Mouse (Mus musculus) myocyte (in vitro differentiated cells): Measurements from ENCODE around the gene Capn8. TPM values are rescaled to one million over a fixed set of nuclear protein-coding genes. Genes with fewer than 3 reads are reported as not detected.

Source experiments
- H3K27me3 ChIP-seq: one replicate; pipeline ENCODE4 v1.6.1; 2011; ENCODE audit not compliant: control insufficient read depth, insufficient read depth, insufficient read length
- H3K36me3 ChIP-seq: one replicate; pipeline ENCODE4 v1.6.1; 2011; ENCODE audit not compliant: control insufficient read depth, insufficient read depth
- H3K4me2 ChIP-seq: one replicate; pipeline ENCODE4 v1.6.1; 2011; ENCODE audit warnings: low read depth, control low read depth
- H3K4me3 ChIP-seq: one replicate; pipeline ENCODE4 v1.5.1; 2011; ENCODE audit warnings: mild to moderate bottlenecking, control low read depth, moderate library complexity
- H3K79me2 ChIP-seq: one replicate; pipeline ENCODE4 v1.6.1; 2011; ENCODE audit not compliant: control insufficient read depth, insufficient read depth
- H3ac ChIP-seq: one replicate; pipeline ENCODE4 v1.6.1; 2011; ENCODE audit not compliant: control insufficient read depth, insufficient read length
- CEBPB ChIP-seq: IDR thresholded peaks from 2 replicates; pipeline ENCODE4 v1.6.1; 2011; ENCODE audit warnings: mild to moderate bottlenecking, moderate library complexity; ENCODE audit not compliant: poor library complexity, insufficient read depth, severe bottlenecking
- E2F4 ChIP-seq: IDR thresholded peaks from one replicate; pipeline ENCODE4 v1.6.1; 2011; ENCODE audit warnings: mild to moderate bottlenecking, control low read depth, moderate library complexity; ENCODE audit not compliant: insufficient read depth
- MAX ChIP-seq: IDR thresholded peaks from one replicate; pipeline ENCODE4 v1.6.1; 2011; ENCODE audit warnings: low read depth, mild to moderate bottlenecking, control low read depth
- MYOD1 ChIP-seq, 3 experiments: IDR thresholded peaks; one replicate each; pipeline ENCODE4 v1.6.1; 2011; ENCODE audit warnings: control low read depth in 2 of 3, low read depth in 2 of 3, mild to moderate bottlenecking in 2 of 3, moderate library complexity in 1 of 3; ENCODE audit not compliant: insufficient read length in 2 of 3, control insufficient read depth in 1 of 3
- MYOG ChIP-seq, 3 experiments: IDR thresholded peaks; one replicate each; pipeline ENCODE4 v1.6.1; 2011; ENCODE audit warnings: control low read depth in 2 of 3, low read depth in 2 of 3, mild to moderate bottlenecking in 2 of 3; ENCODE audit not compliant: insufficient read length in 2 of 3, control insufficient read depth in 1 of 3, insufficient read depth in 1 of 3
- POLR2A ChIP-seq: IDR thresholded peaks from one replicate; pipeline ENCODE4 v1.6.1; 2011; ENCODE audit warnings: low read depth, mild to moderate bottlenecking, control low read depth, moderate library complexity; ENCODE audit not compliant: insufficient read length
- POLR2AphosphoS2 ChIP-seq: IDR thresholded peaks from one replicate; pipeline ENCODE4 v1.6.1; 2011; ENCODE audit warnings: low read depth, control low read depth; ENCODE audit not compliant: insufficient read length
- REST ChIP-seq: IDR thresholded peaks from one replicate; pipeline ENCODE4 v1.6.1; 2011; ENCODE audit warnings: mild to moderate bottlenecking, control low read depth, moderate library complexity; ENCODE audit not compliant: insufficient read depth, insufficient read length
- SRF ChIP-seq: IDR thresholded peaks from one replicate; pipeline ENCODE4 v1.6.1; 2011; ENCODE audit warnings: low read depth; ENCODE audit not compliant: control insufficient read depth, insufficient read length
- TCF12 ChIP-seq: IDR thresholded peaks from one replicate; pipeline ENCODE4 v1.6.1; 2011; ENCODE audit warnings: mild to moderate bottlenecking, control low read depth; ENCODE audit not compliant: poor library complexity, insufficient read depth, severe bottlenecking
- TCF3 ChIP-seq: IDR thresholded peaks from one replicate; pipeline ENCODE4 v1.6.1; 2011; ENCODE audit warnings: low read depth, control low read depth; ENCODE audit not compliant: insufficient read length
- USF1 ChIP-seq: IDR thresholded peaks from one replicate; pipeline ENCODE4 v1.6.1; 2011; ENCODE audit warnings: low read depth, mild to moderate bottlenecking, control low read depth, moderate library complexity
- polyA plus RNA-seq: library from polyadenylated mRNA; unstranded; fragments of >200 nt; fragmentation: generic; extraction: Trizol; gene quantifications from one replicate; pipeline ENCODE4 v1.2.1, GENCODE M21; 2012; ENCODE audit warnings: missing spikeins

Capn8 gene
- polyA plus RNA-seq, 1 experiment: not detected

GRCm38 (mm10) chr1:182560390-182561098, 4.3 kb upstream of the Capn8 start:
- H3K36me3 ChIP-seq: no peaks in the 10 kb centered on the region
- H3K4me3 ChIP-seq: no peak overlapping the region
- H3K27me3 ChIP-seq: no peaks in the 10 kb centered on the region
- TF ChIP-seq TCF3: no peak
- no peak for TF ChIP-seq CEBPB
- no peak for TF ChIP-seq E2F4
- TF ChIP-seq REST: no peak
- no peak for TF ChIP-seq USF1
- TF ChIP-seq MYOD1 (IDR thresholded peaks at IDR 0.05; ENCODE audit: control insufficient read depth in 1 of 3, insufficient read length in 2 of 3, low read depth in 2 of 3): no peak
- TF ChIP-seq TCF12: no peak
- TF ChIP-seq POLR2AphosphoS2: no peak
- TF ChIP-seq SRF: no peak
- TF ChIP-seq MYOG (IDR thresholded peaks at IDR 0.05; ENCODE audit: control insufficient read depth in 1 of 3, insufficient read depth in 1 of 3, insufficient read length in 2 of 3, low read depth in 2 of 3): no peak
- TF ChIP-seq POLR2A: no peak
- TF ChIP-seq MAX: no peak
- H3K79me2 ChIP-seq: no peaks in the 10 kb centered on the region
- peak overlapping the region; percentile 39 for H3K4me2 ChIP-seq
- H3ac ChIP-seq: no peak overlapping the region

GRCm38 (mm10) chr1:182561945-182562514, 2.8 kb upstream of the Capn8 start:
- H3ac ChIP-seq: no peak overlapping the region
- no peaks in the 10 kb centered on the region for H3K79me2 ChIP-seq
- no peak for TF ChIP-seq CEBPB
- no peak for TF ChIP-seq MYOG (IDR thresholded peaks at IDR 0.05; ENCODE audit: control insufficient read depth in 1 of 3, insufficient read depth in 1 of 3, insufficient read length in 2 of 3, low read depth in 2 of 3)
- TF ChIP-seq POLR2A: no peak
- no peak for TF ChIP-seq MYOD1 (IDR thresholded peaks at IDR 0.05; ENCODE audit: control insufficient read depth in 1 of 3, insufficient read length in 2 of 3, low read depth in 2 of 3)
- TF ChIP-seq POLR2AphosphoS2: no peak
- no peak for TF ChIP-seq TCF12
- TF ChIP-seq USF1: no peak
- TF ChIP-seq MAX: no peak
- no peak for TF ChIP-seq E2F4
- no peak for TF ChIP-seq TCF3
- TF ChIP-seq REST: no peak
- TF ChIP-seq SRF: no peak
- H3K27me3 ChIP-seq: no peaks in the 10 kb centered on the region
- H3K4me3 ChIP-seq: no peak overlapping the region
- H3K36me3 ChIP-seq: no peaks in the 10 kb centered on the region
- H3K4me2 ChIP-seq: no peak overlapping the region

- no peak overlapping the region for H3ac ChIP-seq
- no peaks in the 10 kb centered on the region for H3K36me3 ChIP-seq
- H3K27me3 ChIP-seq: no peaks in the 10 kb centered on the region
- no peak overlapping the region for H3K4me3 ChIP-seq
- no peaks in the 10 kb centered on the region for H3K79me2 ChIP-seq
- no peak for TF ChIP-seq TCF12
- TF ChIP-seq E2F4: no peak
- no peak for TF ChIP-seq REST
- TF ChIP-seq MYOG (IDR thresholded peaks at IDR 0.05; ENCODE audit: control insufficient read depth in 1 of 3, insufficient read depth in 1 of 3, insufficient read length in 2 of 3, low read depth in 2 of 3): no peak
- TF ChIP-seq USF1: no peak
- TF ChIP-seq POLR2AphosphoS2: no peak
- TF ChIP-seq SRF: no peak
- no peak for TF ChIP-seq MAX
- no peak for TF ChIP-seq CEBPB
- TF ChIP-seq MYOD1 (IDR thresholded peaks at IDR 0.05; ENCODE audit: control insufficient read depth in 1 of 3, insufficient read length in 2 of 3, low read depth in 2 of 3): no peak
- no peak for TF ChIP-seq POLR2A
- TF ChIP-seq TCF3: no peak
- no peak overlapping the region for H3K4me2 ChIP-seq
Observed at GRCm38 (mm10) chr1:182562576-182563370, 2.0 kb upstream of the Capn8 start.

GRCm38 (mm10) chr1:182565351-182565835, 586 bp downstream of the Capn8 start:
- Histone ChIP-seq H3ac (no peak overlapping the region), H3K27me3 (no peaks in the 10 kb centered on the region), H3K4me3 (no peak overlapping the region), H3K4me2 (no peak overlapping the region), H3K79me2 (no peaks in the 10 kb centered on the region), H3K36me3 (no peaks in the 10 kb centered on the region)
- TF ChIP-seq TCF12 (no peak), E2F4 (no peak), USF1 (no peak), SRF (no peak), MYOG (IDR thresholded peaks at IDR 0.05; ENCODE audit: control insufficient read depth in 1 of 3, insufficient read depth in 1 of 3, insufficient read length in 2 of 3, low read depth in 2 of 3) (no peak), CEBPB (no peak), MYOD1 (IDR thresholded peaks at IDR 0.05; ENCODE audit: control insufficient read depth in 1 of 3, insufficient read length in 2 of 3, low read depth in 2 of 3) (no peak), REST (no peak), POLR2A (no peak), POLR2AphosphoS2 (no peak), MAX (no peak), TCF3 (no peak)
